Mouse (Mus musculus) megakaryocyte, adult 5-6 weeks (primary cell): Measurements from ENCODE around the gene Hspb11. TPM values are rescaled to one million over a fixed set of nuclear protein-coding genes. Genes with fewer than 3 reads are reported as not detected.

ENCODE experiments used
- ATAC-seq: 2 replicates; pipeline ENCODE4 v1.8.0; 2016; ENCODE audit warnings: mild to moderate bottlenecking, inconsistent platforms; ENCODE audit not compliant: poor library complexity, severe bottlenecking
- total RNA-seq, 2 experiments: library from RNA; stranded (forward) in 1 of 2; stranded (reverse) in 1 of 2; fragments of 153-499, 151-499 nt in 1 of 2; fragments of 221-1000, 200-1000 nt in 1 of 2; gene quantifications; 2 replicates each; pipeline versions ENCODE4 v1.2.3 to v1.2.4; 2015 to 2017

Gene Hspb11
- total RNA-seq (2015) (17.1 and 23.3 TPM in 2 replicates), total RNA-seq (2017) (8.6 and 15.3 TPM in 2 replicates)

DNA sequence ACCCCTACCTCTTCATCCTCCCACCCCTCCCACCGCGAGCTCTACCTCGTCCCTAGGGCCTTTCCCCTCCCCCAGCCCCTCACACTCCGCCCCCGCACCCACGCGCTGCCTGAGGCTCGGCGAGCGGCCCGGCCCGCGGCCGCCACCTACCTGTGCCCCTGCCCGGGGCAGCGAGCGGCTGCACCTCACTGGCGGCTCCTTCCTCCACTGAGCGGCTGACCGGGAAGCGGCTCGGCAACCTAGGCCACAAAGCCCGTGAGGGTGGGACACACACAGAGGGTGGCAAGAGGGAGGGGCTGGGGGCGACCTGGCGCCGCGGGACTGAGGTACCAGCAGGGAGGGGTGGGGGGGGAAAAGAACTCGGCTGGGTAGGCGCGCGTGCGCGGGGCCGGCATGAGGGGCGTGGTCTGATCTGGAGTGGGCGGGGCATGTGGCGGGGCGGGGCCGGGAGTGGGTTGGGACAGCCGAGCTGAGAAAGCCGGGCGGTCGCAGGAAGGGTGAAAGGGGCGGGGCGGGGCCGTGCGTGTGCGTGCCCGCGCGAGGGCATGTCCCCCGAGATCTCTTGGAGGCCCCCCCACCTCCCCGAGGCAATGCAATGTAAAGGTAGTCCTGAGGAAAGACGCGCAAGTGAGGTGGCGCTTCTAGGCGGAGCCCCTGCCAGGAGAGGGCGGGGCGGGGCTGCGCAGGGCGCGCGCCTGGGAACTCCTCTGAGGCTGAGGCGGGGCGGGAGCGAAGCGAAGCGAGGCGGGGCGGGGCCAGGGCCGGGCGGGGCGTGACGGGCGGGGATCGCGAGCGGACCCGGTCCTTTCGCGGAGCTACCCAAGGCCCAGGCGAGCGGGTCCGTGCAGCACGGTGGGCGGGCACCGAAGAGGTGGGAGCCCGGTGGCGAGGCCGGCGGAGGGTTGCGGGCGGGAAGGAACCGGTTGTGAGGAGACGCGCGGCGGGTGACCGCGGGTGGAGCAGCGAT, at the start of gene Hspb11, which contains the start of gene Lrrc42:
Gene Hspb11, plus strand, starts transcription at position 469 of the 967 bp plus-strand sequence.
Gene Lrrc42, minus strand, starts transcription at position 408 of the 967 bp plus-strand sequence.
- peak; percentile 91 for ATAC-seq

DNA sequence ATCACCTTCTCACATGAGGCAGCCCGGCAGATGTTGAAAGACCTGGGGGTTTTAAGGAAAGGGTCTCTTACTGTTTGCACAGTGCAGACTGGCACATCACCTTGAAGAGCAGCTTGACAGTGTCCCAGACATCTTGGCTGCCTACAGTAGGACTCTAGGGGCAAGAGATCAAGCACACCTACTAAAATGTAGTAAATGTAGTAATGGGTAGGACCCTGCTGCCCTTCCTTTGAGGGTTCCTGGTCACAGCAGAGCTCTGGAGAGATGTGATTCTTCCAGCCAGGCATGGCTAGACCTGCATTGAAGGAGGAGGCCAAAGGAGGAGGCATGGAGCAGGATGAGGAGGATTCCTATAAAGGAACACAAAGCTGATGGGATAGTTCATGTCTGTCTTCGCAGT, 46.4 kb upstream of the Hspb11 start:
- ATAC-seq: no peak

DNA sequence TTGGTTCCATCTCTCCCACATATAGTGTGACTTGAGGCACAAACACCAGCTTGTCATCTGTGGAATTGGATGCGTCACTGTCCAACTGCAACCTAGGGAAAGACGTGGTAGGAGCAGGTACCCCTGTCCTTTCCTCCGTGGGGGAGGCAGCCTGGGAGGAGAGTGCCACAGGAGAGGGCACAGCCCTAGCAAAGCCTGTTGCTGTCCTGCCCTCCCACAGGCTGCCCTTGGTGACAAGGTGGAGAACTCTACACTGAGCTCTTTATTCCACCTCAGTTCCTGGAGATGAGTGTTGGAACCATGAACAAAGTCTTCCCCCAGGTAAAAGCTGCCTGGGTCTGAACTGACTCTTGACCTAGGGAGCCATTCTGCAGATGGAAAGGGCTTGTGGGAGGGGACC, 44.5 kb upstream of the Hspb11 start, which contains the start of gene Ldlrad1:
Gene Ldlrad1, plus strand, starts transcription at position 301 of the 400 bp plus-strand sequence.
- ATAC-seq: no peak

DNA sequence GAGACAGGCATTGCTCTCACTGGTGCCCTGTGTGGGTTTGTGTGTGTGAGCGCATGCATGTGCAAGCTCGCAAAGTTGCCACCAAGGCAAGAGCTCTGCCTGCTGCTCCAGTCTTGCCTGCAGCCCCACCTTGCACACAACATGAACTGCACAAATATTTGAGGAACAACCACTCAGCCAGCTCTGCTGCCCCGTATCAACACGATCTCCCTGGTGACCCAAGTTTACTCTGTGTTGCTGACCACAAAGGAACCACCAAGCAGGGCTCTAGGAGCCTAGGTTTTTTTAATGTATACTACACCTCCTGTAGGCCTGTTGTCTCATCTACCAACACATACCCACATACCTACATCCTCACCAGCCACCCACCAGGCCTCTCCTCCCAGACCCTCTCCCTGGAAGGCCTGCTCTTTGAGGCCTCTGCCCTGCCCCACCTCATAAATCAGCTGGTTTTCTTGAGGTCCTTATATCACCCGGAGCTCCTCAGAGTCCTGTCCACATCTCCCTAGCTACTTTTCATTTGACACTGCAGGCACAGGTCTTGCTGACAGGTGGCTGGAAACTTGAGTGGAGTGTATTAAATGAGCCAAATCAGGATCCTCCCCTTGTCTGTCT, 42.8 kb upstream of the Hspb11 start:
- peak; percentile 68 for ATAC-seq

DNA sequence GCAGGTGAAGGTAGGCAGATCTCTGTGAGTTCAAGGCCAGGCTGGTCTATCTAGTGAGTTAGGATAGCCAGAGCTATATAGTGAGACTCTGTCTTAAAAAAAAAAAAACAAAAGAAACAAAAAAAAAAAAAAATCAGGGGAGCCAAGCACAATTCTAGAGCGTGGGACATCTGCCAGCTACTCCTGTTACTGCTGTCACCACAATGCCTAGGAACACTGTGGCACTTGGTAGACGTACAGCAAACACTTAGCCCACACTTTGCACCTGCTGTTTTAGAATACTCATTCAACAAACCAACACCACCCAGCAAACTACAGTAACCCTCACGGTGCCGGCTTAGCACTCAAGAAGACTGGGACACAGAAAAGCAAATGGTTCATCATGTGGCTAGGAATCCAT, 41.9 kb upstream of the Hspb11 start:
- no peak for ATAC-seq

DNA sequence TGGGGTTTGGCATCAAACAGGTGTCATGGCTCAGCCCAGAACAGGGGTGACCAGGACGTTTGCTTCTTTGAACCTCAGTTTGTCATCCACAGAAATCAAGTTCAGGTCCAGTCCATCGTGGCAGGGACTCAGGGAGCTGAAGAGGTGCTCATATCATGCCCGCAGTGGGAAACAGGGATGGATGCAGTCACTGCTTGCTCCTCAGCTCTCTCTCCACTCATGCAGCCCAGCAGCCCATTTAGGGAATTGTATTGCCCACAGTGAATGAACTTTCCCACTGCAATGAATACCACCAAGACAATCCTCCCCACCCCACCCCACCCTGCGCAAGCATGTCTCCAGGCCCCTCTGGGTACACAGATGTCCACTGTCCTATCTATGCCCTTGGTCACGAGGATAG, 41.5 kb upstream of the Hspb11 start:
- no peak for ATAC-seq

DNA sequence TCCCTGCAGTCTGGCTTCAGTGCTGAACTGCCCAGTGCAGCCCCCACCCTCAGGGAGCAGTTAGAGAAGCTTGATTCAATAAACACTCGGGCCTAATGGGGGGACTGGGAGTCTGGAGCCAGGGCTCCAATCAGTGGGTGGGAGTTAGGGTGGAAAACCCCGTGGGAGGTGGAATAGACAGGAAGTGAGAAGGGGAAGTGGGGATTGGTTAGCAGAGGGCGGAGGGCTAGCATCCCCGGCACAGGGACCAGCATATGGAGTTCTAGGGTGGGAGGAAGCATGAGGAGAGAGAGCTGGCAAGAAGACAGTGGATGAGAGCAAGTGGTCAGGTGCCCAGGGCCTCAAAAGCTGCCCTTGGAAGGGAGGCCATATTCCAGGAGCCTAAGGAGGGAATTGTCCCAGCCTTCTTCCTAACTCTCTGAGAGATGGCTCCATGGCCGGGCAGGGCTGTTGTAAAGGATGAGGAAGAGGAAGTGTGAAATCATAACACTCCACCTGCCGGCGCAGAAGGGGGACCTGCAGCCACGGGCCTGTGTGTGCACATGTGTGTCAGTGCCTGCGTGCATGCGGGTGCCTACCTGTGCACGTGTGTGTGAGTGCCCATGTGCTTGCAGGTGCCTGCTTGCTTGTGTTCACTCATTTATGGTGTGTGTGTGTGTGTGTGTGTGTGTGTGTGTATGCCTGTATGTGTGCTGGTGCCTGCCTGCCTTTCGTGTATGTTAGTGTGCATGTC, 39.9 kb upstream of the Hspb11 start:
- peak; percentile 66 for ATAC-seq

DNA sequence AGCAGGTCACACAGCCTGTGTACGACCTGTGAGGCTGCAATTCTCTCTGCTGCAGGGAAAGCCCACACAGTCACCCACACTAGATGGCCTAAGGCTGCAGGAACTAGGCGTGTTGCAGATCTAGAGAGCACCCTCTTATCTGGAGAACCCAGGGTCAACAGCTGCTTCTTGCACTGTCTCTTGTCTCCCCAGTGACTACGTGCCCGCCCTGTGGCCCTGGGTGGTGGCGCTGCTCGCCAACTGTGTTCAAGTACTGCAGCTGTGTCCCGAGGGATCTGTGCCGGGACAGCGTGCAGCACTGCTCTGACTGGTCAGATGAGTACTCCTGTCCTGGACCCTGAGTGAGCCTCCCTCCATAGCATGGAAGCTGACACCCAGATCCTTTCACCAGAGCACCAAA, 35.8 kb upstream of the Hspb11 start:
- no peak for ATAC-seq

DNA sequence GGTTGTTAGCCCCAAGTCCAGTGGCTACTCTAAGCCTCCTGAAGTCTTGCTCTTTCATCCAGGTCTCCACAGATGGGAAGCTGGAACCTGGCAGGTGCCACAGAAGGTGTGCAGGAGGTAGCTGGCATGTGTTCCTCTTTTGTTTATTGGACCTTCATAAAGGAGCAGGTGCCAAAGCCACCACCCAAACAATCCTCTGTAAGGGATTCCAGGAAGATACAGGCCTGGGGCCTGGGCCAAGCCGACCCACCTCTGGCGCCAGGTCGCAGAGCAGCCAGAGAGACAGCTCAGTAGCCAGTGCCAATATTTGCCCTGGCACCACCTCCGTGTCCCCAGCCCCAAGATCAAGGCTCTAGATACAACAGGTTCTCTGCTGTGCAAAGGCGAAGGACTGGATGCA, 31.9 kb upstream of the Hspb11 start:
- no peak for ATAC-seq

DNA sequence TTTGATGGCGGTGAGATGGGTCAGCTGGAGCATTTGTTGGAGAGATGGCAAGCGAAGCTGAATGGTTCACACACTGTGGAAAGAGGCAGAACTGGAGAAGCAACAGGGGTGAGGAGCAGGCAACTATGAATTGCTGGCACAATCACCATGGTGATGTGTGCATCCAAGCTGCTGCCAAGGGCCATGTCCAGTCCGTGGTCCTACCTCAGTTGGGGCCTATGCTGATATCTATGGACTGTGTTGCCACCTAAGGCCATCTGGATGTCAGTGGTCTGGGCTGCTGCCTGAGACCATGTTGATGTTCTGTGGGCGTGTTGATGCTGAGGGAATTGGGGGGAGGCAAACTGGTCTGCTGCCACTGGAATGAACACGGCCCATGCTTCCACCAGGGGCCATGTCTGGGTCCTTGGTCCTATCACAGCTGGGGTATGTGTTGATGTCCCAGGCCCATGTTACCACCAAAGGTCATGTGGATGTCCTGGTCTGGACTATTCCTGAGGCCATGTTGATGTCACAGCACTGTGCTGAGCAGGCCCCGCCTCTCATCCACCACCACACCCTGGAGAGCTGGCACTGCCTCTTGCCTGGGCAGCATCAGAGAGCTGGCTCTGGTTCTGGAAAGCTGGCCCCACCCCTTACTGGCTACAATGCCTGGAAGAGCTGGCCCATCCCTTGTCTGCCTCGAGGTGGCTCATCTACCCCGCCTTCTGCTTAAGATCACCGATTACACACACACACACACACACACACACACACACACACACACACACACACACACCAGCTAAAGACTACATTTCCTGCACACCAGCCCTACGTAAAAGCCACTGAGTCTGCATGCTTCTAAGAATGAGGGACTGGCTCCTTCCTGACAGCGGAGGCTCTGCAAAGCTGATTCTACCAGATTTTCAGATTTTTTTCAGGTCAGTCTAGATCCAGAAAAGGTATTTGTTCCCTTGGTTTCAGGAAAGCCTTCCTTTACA, 29.9 kb upstream of the Hspb11 start:
- ATAC-seq: peak; percentile 27; the same call in 1 of the 2 replicates

DNA sequence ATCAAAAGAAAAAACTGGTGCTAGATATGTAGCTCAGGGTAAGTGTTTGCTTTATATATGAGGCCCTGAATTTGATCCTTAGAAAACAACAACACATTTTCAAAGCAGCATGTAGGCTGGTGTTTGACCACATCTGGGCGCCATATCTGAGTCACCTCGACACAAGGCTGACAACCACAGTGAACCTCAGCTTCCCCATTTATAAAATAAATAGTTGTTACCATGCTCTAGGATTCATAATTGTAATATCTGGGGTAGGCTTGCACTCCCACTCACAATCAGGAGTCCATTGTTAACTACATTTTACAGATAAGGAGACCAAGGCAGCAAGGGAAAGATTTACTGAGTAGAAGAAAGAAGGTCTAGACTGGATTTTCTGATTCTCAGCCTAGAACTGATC, 27.1 kb upstream of the Hspb11 start:
- no peak for ATAC-seq

DNA sequence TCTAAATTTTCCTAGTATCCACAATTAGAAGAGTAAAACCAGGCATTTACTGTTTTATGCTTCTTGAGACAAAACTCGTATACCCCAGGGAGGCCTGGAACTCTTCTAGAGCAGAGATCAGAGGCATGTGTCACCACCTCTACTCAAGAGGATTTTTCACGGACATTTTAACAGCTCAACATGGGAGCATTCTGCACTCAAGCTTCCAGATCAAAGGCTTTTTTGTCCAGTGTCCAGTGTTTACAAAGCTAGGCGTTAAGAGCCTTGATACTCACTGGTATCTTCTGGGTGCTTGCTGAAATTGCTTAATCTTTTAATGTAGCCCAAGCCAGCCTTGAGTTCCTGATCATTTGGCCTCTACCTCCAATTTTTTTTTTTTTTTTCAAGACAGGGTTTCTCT, 21.2 kb upstream of the Hspb11 start:
- no peak for ATAC-seq

DNA sequence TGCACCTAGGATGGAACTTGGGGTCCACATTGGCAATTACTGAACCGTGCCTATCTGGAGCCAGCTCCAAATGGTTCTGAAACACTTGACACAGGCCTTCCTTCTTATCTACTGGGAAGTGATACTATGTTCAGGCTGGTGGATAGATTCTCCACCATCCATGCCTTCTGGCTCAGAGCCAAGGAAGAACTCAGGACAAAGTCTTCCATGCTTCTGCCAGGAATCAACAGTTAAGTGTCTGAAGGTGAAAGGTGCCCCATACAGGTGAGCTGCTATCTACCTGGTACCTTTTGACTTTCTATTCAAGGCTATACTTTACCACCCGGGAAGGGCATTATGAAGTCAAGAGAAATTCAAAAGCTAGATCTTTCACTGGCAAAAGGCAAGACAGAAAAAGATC, 15.1 kb upstream of the Hspb11 start:
- ATAC-seq: no peak

DNA sequence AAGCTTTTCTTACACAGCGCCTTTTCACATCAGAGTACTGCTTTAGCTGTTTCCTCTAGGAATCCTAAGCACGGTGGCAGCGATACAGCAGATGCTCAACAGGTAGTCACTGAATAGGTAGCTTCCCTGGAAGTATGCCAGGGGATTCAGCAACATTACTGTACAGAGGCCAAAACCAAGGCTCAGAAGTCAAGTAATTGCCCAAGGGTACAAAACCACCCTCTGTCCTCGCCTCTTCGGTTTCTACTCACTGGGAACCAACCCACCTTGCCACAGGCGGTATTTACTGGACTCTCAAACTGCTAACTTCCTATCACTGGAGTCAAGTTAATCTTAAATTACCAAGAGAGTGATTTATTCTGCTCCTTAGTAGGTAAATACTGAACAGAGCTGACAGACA, 13.2 kb upstream of the Hspb11 start:
- ATAC-seq: no peak

DNA sequence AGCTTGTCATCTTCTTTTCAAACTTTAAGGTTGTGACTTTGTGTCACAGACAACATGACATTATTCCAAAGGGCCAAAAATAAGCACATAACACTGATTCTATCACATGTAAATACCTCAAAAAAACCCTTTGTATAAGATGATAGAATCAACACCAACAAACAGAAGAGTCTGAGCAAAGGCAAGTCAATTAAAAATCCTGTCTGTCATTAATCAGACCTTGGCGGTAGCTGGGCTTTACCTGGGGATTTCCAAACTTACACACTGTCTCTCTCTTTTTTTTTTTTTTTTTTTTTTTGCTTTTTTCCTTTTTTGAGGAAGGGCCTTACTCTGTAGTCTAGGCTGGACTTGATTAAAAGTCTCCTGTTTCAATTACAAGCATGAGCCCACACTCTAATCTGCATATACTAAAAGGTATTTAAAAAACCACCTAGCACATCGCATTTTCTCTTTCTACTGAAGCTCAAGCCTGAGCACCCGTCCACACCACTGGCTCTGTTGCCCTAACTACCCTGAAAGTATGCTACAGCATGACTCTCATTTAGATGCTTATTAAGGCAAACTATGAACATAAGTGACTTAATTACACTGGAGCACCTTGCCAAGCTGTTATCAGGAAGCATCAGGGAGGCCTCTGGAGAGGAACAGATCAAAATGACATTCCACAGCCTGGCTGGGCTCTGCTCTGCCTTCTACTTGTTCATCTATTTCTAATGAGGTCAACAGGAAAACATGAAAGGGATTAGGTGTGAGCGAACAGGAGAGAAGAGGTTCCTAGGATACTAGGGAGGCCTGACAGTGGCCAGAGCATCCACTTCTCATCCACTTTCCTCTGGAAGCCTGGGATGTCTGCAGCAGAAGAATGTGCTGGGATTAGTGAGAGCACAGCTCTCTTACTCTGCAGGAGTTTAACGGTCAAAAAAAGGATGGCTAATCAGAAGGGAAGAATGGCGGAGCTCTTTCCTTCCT, 9.7 kb upstream of the Hspb11 start:
- no peak for ATAC-seq

DNA sequence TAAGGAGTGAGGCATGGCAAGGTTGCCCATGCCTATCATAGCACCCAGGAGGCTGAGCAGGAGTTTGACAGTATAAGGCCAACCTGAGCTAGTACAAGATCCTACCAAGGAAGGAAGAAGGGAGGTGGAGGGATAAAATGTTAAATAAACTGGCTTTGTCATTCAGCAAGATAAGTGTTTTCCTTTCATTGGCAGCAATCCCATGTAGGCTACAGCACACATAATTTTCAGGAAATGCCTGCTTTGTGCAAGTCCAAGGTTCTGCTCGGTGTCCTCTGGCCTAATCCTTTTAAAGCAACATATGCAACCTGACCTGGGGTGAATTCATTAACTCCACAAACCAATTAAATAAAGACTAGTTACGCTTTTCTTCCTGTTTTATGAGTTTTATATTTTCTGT, 8.0 kb upstream of the Hspb11 start:
- no peak for ATAC-seq

DNA sequence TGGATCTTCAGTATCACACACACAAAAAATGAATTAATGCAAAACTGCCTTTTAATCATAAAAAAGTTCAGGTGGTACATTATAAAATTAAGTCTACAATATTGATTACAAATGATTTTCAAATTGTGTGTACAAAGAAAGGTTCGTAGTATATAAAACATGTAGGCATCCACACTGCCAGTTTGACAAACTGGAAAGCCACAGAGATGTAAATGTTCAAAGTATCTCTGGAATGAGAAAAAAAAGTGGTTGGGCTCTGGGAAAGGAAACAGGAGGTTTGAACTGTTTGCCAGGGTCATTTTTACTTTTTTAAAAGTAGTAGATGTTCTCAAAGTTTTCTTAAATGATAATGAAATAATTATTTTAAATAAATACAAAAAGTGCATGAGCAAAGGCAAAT, 7.4 kb upstream of the Hspb11 start:
- no peak for ATAC-seq

DNA sequence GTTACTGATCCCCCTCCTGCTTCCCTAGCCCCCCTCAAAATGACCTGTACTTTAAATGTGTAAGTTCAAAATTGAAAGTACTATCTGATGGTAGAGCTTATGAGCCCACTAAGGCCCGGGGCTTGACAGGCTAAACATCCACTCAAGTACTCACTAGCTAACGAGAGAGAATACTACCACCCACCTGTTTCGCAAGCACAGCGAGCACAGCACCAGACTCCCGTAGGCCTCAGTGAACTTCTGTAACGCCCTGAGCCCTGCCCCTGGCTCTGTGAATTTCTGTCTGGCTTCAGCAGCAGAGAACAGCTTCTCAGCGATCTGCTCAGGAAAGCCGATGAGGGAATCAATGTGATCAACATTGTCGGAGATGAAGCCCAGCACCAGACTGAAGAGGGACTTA, 6.3 kb upstream of the Hspb11 start:
- ATAC-seq: no peak

DNA sequence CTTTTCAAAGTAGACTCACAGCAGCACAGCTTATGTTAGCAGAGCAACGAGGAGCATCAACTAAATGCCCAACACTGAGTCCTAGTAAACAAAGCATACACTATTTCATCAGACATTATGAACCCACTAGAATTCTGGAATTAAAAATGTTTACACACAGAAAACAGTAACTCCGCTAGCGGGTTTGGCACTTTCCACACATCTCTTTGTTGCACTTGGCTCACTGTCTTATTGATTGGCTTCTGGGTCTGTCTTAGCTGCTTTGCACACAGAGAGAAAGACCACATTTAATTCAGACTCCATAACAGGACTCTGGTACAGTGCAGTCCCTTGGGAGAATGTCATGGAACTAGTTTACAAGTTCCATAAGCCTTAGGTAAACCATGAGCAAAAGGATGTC, 5.3 kb upstream of the Hspb11 start:
- ATAC-seq: no peak
